Mouse (Mus musculus): ENCODE data around the gene Gm20388.

GRCm38 (mm10) chr8:120371725-120372457 lies 461.2 kb downstream of the Gm20388 start:
- TF ChIP-seq CTCF (IDR thresholded peaks at IDR 0.05; ENCODE audit: extremely low read depth, insufficient read depth, low read length): no peak
- TF ChIP-seq POLR2A (IDR thresholded peaks at IDR 0.05; ENCODE audit: extremely low read depth, insufficient read depth, low read length): no peak

Data from cortical plate, adult 2 months (tissue).